Mouse (Mus musculus): ENCODE measurements around the gene Hist2h3c2. TPM values are rescaled to one million over a fixed set of nuclear protein-coding genes. Genes with fewer than 3 reads are reported as not detected.

The Hist2h3c2 gene
- total and polyA plus RNA-seq, 2 experiments from 2014 or later = 0.84 to 90.8 TPM

DNA sequence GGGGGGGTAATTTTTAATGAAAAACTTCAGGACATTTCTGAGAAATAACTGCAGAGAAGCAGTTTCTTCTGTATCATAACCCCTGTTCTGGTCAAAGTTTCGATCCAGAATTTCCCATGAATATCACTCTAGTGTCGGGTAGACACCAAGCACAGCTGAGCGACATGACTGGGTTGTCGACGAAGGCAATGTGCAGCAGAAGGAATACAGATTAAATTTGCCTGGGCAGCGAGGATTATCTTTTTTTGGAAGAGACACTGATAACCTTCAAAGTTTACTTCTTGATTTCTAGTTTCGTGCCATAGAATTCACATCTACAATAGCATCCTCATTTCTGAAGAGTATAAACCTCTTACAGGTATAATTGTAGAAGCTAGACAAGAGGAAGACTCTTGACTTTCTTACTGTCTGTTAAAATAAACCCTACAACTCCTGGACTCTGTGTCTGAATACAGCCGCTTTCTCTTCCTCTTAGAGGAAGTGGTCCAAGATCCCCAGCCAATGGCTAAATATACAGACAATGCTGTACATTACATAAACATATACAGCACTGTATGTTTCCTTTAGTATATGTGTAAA, 27.3 kb upstream of the Hist2h3c2 start:
- no peak for TF ChIP-seq CTCF (IDR thresholded peaks at IDR 0.05; ENCODE audit: low read depth)
- DNase-seq (no peak), ATAC-seq (no peak)
- Histone ChIP-seq H3K4me1 (ENCODE audit: insufficient read depth) (peaks cover 17% of the 10 kb centered on the region), H3K4me3 (ENCODE audit: low read depth, low read length) (no peak overlapping the region), H3K27ac (ENCODE audit: low read depth, low read length) (no peak overlapping the region), H3K36me3 (ENCODE audit: insufficient read depth) (no peaks in the 10 kb centered on the region), H3K9me3 (ENCODE audit: low read length) (no peaks in the 10 kb centered on the region), H3K9ac (no peak overlapping the region), H3K27me3 (ENCODE audit: insufficient read depth, low read length) (no peaks in the 10 kb centered on the region), H3K4me2 (ENCODE audit: low read depth) (no peak overlapping the region)
- WGBS = 93% methylated on average over 8 of the region's 8 CpGs

DNA sequence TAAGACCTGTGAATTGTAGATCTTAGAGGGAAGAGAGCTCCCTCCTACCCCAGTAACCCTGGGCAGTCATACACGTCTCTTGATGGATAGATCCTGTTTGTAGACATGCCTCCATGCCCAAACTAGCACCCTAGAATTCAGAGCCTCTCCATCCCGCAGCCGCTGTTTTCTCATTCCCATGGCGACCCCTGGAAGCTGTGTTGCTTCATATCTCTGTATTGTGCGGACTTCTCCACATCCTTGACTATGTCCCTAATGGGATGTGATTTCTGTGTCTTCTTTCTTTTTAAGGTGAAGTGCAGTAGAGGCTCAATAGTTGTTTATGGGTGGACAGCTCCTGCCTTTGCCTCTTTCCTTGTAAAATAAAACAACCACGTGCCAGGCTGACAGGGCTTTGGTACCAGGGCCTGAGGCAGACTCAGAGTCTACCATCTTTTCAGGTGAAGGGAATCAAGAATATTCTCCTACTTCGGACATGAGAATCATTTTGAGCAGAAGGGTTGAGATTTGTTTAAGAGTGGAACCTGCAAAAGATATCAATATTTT, 25.6 kb upstream of the Hist2h3c2 start:
- Histone ChIP-seq H3K4me2 (ENCODE audit: low read depth) (peak overlapping the region; percentile 73), H3K27me3 (ENCODE audit: insufficient read depth, low read length) (no peaks in the 10 kb centered on the region), H3K9me3 (ENCODE audit: low read length) (no peaks in the 10 kb centered on the region), H3K4me3 (ENCODE audit: low read depth, low read length) (peak overlapping the region; percentile 59; the same call in 1 of the 2 replicates), H3K27ac (ENCODE audit: low read depth, low read length) (peak overlapping the region; percentile 98), H3K36me3 (ENCODE audit: insufficient read depth) (no peaks in the 10 kb centered on the region), H3K4me1 (ENCODE audit: insufficient read depth) (peaks cover 17% of the 10 kb centered on the region), H3K9ac (peak overlapping the region; percentile 53; the same call in 1 of the 2 replicates)
- DNase-seq (no peak), ATAC-seq (no peak)
- WGBS = 65% methylated on average over 7 of the region's 7 CpGs
- no peak for TF ChIP-seq CTCF (IDR thresholded peaks at IDR 0.05; ENCODE audit: low read depth)

DNA sequence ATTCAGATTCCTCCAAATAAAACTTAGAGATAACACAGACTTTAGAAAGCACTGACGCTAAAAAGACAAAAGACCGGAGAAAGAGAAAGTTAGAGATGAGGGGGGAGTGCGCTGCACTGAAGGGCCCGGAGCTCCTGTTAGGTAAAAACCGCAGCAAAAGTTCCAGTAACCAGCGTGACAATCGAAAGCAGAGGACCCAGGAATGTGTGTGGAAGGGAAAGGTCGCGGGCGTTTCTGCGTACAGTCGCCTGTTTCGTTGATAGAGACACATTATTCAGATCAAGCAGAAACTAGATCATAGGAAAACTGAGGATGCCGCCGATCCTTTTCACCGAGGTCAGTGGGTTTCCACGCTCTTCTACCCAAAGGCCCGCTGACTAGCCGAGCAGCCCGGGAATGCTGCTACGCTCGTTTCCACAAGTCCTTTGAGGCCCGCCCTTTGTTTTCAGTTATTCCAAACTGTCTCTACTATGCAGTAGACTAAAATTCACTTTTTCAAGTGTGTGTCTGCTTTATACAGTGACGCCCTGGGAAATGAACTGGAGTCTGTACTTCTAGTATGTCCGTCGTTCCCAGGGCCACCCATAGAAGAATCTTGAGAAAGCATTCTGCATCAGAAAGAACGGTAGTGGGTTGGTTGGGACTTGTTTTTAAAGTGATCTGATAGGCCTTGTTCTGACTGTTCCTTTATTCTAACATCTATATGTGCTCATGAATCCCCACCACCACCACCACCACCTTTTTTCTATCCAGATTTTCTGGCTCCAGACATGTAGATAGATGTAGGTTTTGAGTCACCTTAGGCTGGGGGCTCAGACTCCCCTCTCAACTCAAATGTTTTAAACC, 24.9 kb upstream of the Hist2h3c2 start:
- TF ChIP-seq CTCF (IDR thresholded peaks at IDR 0.05; ENCODE audit: low read depth) = no peak
- Histone ChIP-seq H3K9me3 (ENCODE audit: low read length) (no peaks in the 10 kb centered on the region), H3K4me2 (ENCODE audit: low read depth) (peak overlapping the region; percentile 73), H3K9ac (peak overlapping the region; percentile 53), H3K27me3 (ENCODE audit: insufficient read depth, low read length) (no peaks in the 10 kb centered on the region), H3K4me1 (ENCODE audit: insufficient read depth) (peaks cover 17% of the 10 kb centered on the region), H3K27ac (ENCODE audit: low read depth, low read length) (peak overlapping the region; percentile 98), H3K4me3 (ENCODE audit: low read depth, low read length) (peak overlapping the region; percentile 59), H3K36me3 (ENCODE audit: insufficient read depth) (no peaks in the 10 kb centered on the region)
- ATAC-seq = peak; percentile 22
- peak; percentile 57 for DNase-seq
- 4% methylated on average over 27 of the region's 27 CpGs for WGBS

DNA sequence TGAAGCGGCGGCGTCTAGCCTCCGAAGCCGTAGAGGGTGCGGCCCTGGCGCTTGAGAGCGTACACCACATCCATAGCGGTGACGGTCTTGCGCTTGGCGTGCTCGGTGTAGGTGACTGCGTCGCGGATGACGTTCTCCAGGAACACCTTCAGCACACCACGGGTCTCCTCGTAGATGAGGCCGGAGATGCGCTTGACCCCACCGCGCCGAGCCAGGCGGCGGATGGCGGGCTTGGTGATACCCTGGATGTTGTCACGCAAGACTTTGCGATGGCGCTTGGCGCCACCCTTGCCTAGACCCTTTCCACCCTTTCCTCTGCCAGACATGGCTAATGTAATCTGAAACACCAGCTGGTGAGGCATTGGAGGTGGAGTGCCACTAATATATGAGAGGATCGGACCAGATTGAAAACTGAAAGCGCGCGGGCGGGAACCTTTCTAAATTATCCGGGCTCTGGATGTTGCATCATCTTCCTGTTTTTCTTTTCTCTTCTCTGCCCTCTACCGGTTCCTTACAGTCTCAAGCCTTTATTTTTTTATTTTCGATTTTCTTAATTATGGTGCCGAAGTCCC, 24.1 kb upstream of the Hist2h3c2 start, which contains the start of gene Hist2h4:
Gene Hist2h4, minus strand, starts transcription at position 333 of the 572 bp plus-strand sequence.
- ATAC-seq = peak; percentile 91
- WGBS = under 1% methylated on average over 40 of the region's 40 CpGs

DNA sequence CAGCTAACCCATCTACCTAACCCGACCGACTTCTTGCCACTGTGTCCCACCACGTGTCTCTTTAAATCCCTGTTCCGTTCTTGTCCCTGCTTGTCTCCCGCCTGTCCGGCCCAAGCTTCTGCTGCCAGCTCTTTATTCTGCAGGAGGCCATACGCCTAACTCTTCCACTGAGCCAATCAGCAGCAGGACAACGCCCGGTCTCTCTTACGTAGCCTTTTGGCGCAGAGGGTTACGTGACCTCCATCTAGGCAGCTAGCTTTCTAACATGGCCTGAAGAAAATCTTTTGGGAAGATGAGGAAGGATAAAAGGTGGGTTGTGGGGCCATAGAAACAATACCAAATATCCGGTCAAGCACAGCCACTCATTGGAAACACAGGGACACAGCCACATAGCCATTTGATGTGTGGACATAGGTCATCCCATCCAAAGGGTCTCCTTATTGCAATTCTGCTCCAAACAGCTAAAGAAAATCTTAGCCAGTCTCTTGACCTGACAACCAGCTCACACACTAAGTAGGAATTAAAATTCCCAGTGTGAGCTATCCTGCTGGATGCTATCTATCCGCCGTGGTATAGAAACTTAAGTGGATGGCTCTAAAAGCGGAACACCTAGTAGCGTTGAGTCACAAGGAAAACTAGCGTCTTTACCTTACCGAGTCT, 23.4 kb upstream of the Hist2h3c2 start:
- Histone ChIP-seq H3K27ac (ENCODE audit: low read depth, low read length) (peak overlapping the region; percentile 98), H3K9ac (peak overlapping the region; percentile 92), H3K4me3 (ENCODE audit: low read depth, low read length) (peak overlapping the region; percentile 59), H3K36me3 (ENCODE audit: insufficient read depth) (no peaks in the 10 kb centered on the region), H3K4me1 (ENCODE audit: insufficient read depth) (peaks cover 12% of the 10 kb centered on the region), H3K9me3 (ENCODE audit: low read length) (no peaks in the 10 kb centered on the region), H3K27me3 (ENCODE audit: insufficient read depth, low read length) (no peaks in the 10 kb centered on the region), H3K4me2 (ENCODE audit: low read depth) (peak overlapping the region; percentile 73)
- TF ChIP-seq CTCF (IDR thresholded peaks at IDR 0.05; ENCODE audit: low read depth) = no peak
- under 1% methylated on average over 19 of the region's 19 CpGs for WGBS
- DNase-seq = peak; percentile 83
- ATAC-seq = peak; percentile 70

More for the DNA sequence above, 24.1 kb upstream of the Hist2h3c2 start, which contains the start of gene Hist2h4:
- Histone ChIP-seq H3K9ac (peak within 1 kb of the TSS; percentile 92), H3K27ac (ENCODE audit: low read depth, low read length) (peak within 1 kb of the TSS; percentile 98), H3K4me3 (ENCODE audit: low read depth, low read length) (peak within 1 kb of the TSS; percentile 59), H3K4me2 (ENCODE audit: low read depth) (peak within 1 kb of the TSS; percentile 73), H3K36me3 (ENCODE audit: insufficient read depth) (no peaks in the 10 kb centered on the region), H3K4me1 (ENCODE audit: insufficient read depth) (peaks cover 16% of the 10 kb centered on the region), H3K27me3 (ENCODE audit: insufficient read depth, low read length) (no peaks in the 10 kb centered on the region), H3K9me3 (ENCODE audit: low read length) (no peaks in the 10 kb centered on the region)
- TF ChIP-seq CTCF (IDR thresholded peaks at IDR 0.05; ENCODE audit: low read depth) = peak; percentile 64
- peak; percentile 97 for DNase-seq

DNA sequence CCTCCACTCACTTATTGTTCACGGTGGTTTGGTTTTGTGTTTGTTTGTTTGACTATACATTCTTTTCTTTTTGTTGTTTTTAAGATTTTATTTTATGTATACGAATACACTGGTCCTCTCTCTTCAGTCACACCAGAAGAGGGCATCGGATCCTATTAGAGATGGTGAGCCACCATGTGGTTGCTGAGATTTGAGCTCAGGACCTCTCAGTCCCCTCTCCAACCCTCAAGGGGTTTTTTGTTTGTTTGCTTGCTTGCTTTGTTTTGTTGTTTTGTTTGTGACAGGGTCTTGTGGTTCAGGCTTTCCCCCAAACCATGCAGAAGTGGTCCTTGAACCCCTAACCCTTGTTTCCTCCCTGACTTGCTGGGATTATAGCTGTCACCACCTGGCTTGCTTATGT, 22.7 kb upstream of the Hist2h3c2 start:
- ATAC-seq = no peak
- WGBS = 43% methylated on average over 3 of the region's 3 CpGs
- H3K4me3 ChIP-seq (ENCODE audit: low read depth, low read length) = peak overlapping the region; percentile 59
- no peaks in the 10 kb centered on the region for H3K27me3 ChIP-seq (ENCODE audit: insufficient read depth, low read length)
- TF ChIP-seq CTCF (IDR thresholded peaks at IDR 0.05; ENCODE audit: low read depth) = 0 out of 2 replicates have a peak, but pooled peaks have one; percentile 11
- H3K9ac ChIP-seq = peak overlapping the region; percentile 92
- peak overlapping the region; percentile 98 for H3K27ac ChIP-seq (ENCODE audit: low read depth, low read length)
- no peaks in the 10 kb centered on the region for H3K9me3 ChIP-seq (ENCODE audit: low read length)
- H3K4me2 ChIP-seq (ENCODE audit: low read depth) = peak overlapping the region; percentile 73
- no peaks in the 10 kb centered on the region for H3K36me3 ChIP-seq (ENCODE audit: insufficient read depth)
- H3K4me1 ChIP-seq (ENCODE audit: insufficient read depth) = peaks cover 12% of the 10 kb centered on the region
- no peak for DNase-seq
